ENCODE assay signal across 8 mouse cellular contexts in genomic region chr12:108554861-108555556, GRCm38 (mm10). TPM values are rescaled to one million over a fixed set of nuclear protein-coding genes. Genes with fewer than 3 reads are reported as not detected.
DNase-seq lines count a peak whose midpoint lies in the region; ATAC-seq and TF ChIP-seq lines count a peak whose summit lies in the region.

No protein-coding gene starts in this region.

- peak overlapping the region; percentile 97 for H3K9ac ChIP-seq in embryonic facial prominence, embryonic 11.5 days (replicated peaks; ENCODE audit: low read length)
- peak overlapping the region; percentile 97 for H3K9ac ChIP-seq in hindbrain, embryonic 11.5 days (ENCODE audit: low read depth, low read length)
- peak overlapping the region; percentile 94 for H3K9ac ChIP-seq in lung, embryonic 16.5 days (ENCODE audit: low read length)

- H3K9me3 ChIP-seq in embryonic facial prominence, embryonic 11.5 days (replicated peaks; ENCODE audit: control insufficient read depth, low read length), result no peaks in the 10 kb centered on the region
- no peaks in the 10 kb centered on the region for H3K9me3 ChIP-seq in hindbrain, embryonic 11.5 days (ENCODE audit: control insufficient read depth, low read length)
- no peaks in the 10 kb centered on the region for H3K9me3 ChIP-seq in lung, embryonic 16.5 days (ENCODE audit: control insufficient read depth, low read length)

- 1% methylated on average over 57 of the region's 100 CpGs for WGBS in embryonic facial prominence, embryonic 11.5 days
- under 1% methylated on average over 37 of the region's 100 CpGs for WGBS in hindbrain, embryonic 11.5 days
- WGBS in lung, embryonic 16.5 days, result 1% methylated on average over 37 of the region's 100 CpGs

- peak overlapping the region; percentile 83 for H3K27ac ChIP-seq in left cerebral cortex, adult 2 months
- H3K27ac ChIP-seq in embryonic facial prominence, embryonic 11.5 days (replicated peaks; ENCODE audit: low read depth, low read length), result peak overlapping the region; percentile 87
- H3K27ac ChIP-seq in hindbrain, embryonic 11.5 days (ENCODE audit: low read depth, low read length), result peak overlapping the region; percentile 92
- H3K27ac ChIP-seq in lung, embryonic 16.5 days (ENCODE audit: low read length), result peak overlapping the region; percentile 77

- 0 out of 2 replicates have a peak, but pooled peaks cover 5% of the 10 kb centered on the region for H3K4me1 ChIP-seq in embryonic facial prominence, embryonic 11.5 days (ENCODE audit: control insufficient read depth, insufficient read depth, low read length)
- H3K4me1 ChIP-seq in hindbrain, embryonic 11.5 days (replicated peaks; ENCODE audit: control insufficient read depth, insufficient read depth, low read length), result peaks cover 7% of the 10 kb centered on the region; the same call in 1 of the 2 replicates
- peaks cover 35% of the 10 kb centered on the region for H3K4me1 ChIP-seq in lung, embryonic 16.5 days (replicated peaks; ENCODE audit: control insufficient read depth, insufficient read depth, low read length)

- no peak; the same call in 1 of the 2 replicates for TF ChIP-seq CTCF in left cerebral cortex, adult 2 months (IDR thresholded peaks at IDR 0.05)

- no peaks in the 10 kb centered on the region for H3K36me3 ChIP-seq in embryonic facial prominence, embryonic 11.5 days (replicated peaks; ENCODE audit: control insufficient read depth, insufficient read depth, low read depth, low read length)
- H3K36me3 ChIP-seq in hindbrain, embryonic 11.5 days (ENCODE audit: control insufficient read depth, insufficient read depth, low read length), result no peaks in the 10 kb centered on the region
- H3K36me3 ChIP-seq in lung, embryonic 16.5 days (ENCODE audit: control insufficient read depth, insufficient read depth, low read length), result no peaks in the 10 kb centered on the region

- ATAC-seq in embryonic facial prominence, embryonic 11.5 days (replicated peaks; ENCODE audit: insufficient number of reproducible peaks, low FRiP score, low TSS enrichment, low read depth), result peak; percentile 46
- peak; percentile 66 for ATAC-seq in hindbrain, embryonic 11.5 days (ENCODE audit: low FRiP score)
- ATAC-seq in lung, embryonic 16.5 days (ENCODE audit: low read depth), result peak; percentile 81

- H3K27me3 ChIP-seq in embryonic facial prominence, embryonic 11.5 days (ENCODE audit: control insufficient read depth, insufficient read depth, low read length), result no peaks in the 10 kb centered on the region
- H3K27me3 ChIP-seq in hindbrain, embryonic 11.5 days (ENCODE audit: control insufficient read depth, insufficient read depth, low read length), result no peaks in the 10 kb centered on the region
- no peaks in the 10 kb centered on the region for H3K27me3 ChIP-seq in lung, embryonic 16.5 days (ENCODE audit: control insufficient read depth, insufficient read depth, low read depth, low read length)

- DNase-seq in left cerebral cortex, adult 2 months (ENCODE audit: extremely low spot score in 1 of 2, low spot score in 2 of 2), result peak; percentile 56 to 64
- no peak for DNase-seq in left cerebral cortex, adult 11 months (ENCODE audit: low spot score)
- DNase-seq in ZHBTc4 (ENCODE audit: low read depth, low spot score), result peak; percentile 54
- DNase-seq in embryonic facial prominence, embryonic 11.5 days (ENCODE audit: low spot score), result peak; percentile 46
- peak; percentile 70 for DNase-seq in hindbrain, embryonic 11.5 days (ENCODE audit: low spot score)
- DNase-seq in testis, postnatal 10 days (ENCODE audit: low spot score), result peak; percentile 70
- DNase-seq in MN1 (ENCODE audit: low spot score), result no peak

- peak overlapping the region; percentile 83 for H3K4me3 ChIP-seq in left cerebral cortex, adult 2 months
- peak overlapping the region; percentile 99 for H3K4me3 ChIP-seq in embryonic facial prominence, embryonic 11.5 days (ENCODE audit: low read depth, low read length)
- H3K4me3 ChIP-seq in hindbrain, embryonic 11.5 days (ENCODE audit: low read depth, low read length), result peak overlapping the region; percentile 99
- peak overlapping the region; percentile 95 for H3K4me3 ChIP-seq in lung, embryonic 16.5 days (ENCODE audit: low read length)

- peak overlapping the region; percentile 35 for H3K4me2 ChIP-seq in embryonic facial prominence, embryonic 11.5 days (ENCODE audit: low read depth, low read length)
- H3K4me2 ChIP-seq in hindbrain, embryonic 11.5 days (replicated peaks; ENCODE audit: low read depth, low read length), result peak overlapping the region; percentile 43
- H3K4me2 ChIP-seq in lung, embryonic 16.5 days (ENCODE audit: low read depth, low read length), result peak overlapping the region; percentile 71

- intact Hi-C loops in left cerebral cortex, adult 2 months (cut with DNase I), result loop anchor here (2.0 kb wide), 3 partner anchors 52 to 204 kb away; no protein-coding TSS in a partner anchor

RNA-seq across cellular contexts. Expression of gene Evl, which starts 0.5 kb away (rescaled TPM):
- 100 to 1,000 TPM; 242 to 249 TPM for total RNA-seq in left cerebral cortex, adult 2 months (2021)
- polyA plus RNA-seq in embryonic facial prominence, embryonic 11.5 days (2014; fragmentation: Nextera tagmentation; extraction: Ambion mirVana), result 88.1 and 91.0 TPM in 2 replicates
- 109 and 121 TPM in 2 replicates for polyA plus RNA-seq in hindbrain, embryonic 11.5 days (2014; fragmentation: Nextera tagmentation; extraction: Ambion mirVana)
- 41.6 and 44.6 TPM in 2 replicates for polyA plus RNA-seq in lung, embryonic 16.5 days (2015; fragmentation: Nextera tagmentation; extraction: Ambion mirVana)

Comparison
In these comparisons a context has a peak if more than half of its experiments do, and no peak if none do; other contexts are left out.
1. DNase-seq: peak in left cerebral cortex, adult 2 months (2 of 2), ZHBTc4 (single experiment), embryonic facial prominence, embryonic 11.5 days (single experiment), hindbrain, embryonic 11.5 days (single experiment) and testis, postnatal 10 days (single experiment); none in left cerebral cortex, adult 11 months (single experiment) and MN1 (single experiment).
2. Peak in every context shown above with its lines, with median percentiles within 50 percentile points of each other: H3K27ac ChIP-seq, H3K4me3 ChIP-seq, ATAC-seq, H3K4me2 ChIP-seq and H3K9ac ChIP-seq.